Mouse (Mus musculus): ENCODE data around the gene Gpr39.

The Gpr39 gene

GRCm38 (mm10) chr1:125694338-125694737 is 17.5 kb downstream of the Gpr39 start:
- no peak for DNase-seq (ENCODE audit: low spot score)

- no peak for DNase-seq (ENCODE audit: low spot score)
These were observed 24.4 kb downstream of the Gpr39 start for GRCm38 (mm10) chr1:125701101-125701590.

- no peak for DNase-seq (ENCODE audit: low spot score)
These were observed 25.0 kb downstream of the Gpr39 start for GRCm38 (mm10) chr1:125701773-125702172.

GRCm38 (mm10) chr1:125702326-125702725 is 25.5 kb downstream of the Gpr39 start:
- DNase-seq (ENCODE audit: low spot score): no peak

GRCm38 (mm10) chr1:125705412-125705811 is 28.6 kb downstream of the Gpr39 start:
- no peak for DNase-seq (ENCODE audit: low spot score)

GRCm38 (mm10) chr1:125715286-125715685 is 38.5 kb downstream of the Gpr39 start:
- no peak for DNase-seq (ENCODE audit: low spot score)

- DNase-seq (ENCODE audit: low spot score): no peak
These were observed 39.4 kb downstream of the Gpr39 start for GRCm38 (mm10) chr1:125716241-125716640.

GRCm38 (mm10) chr1:125717906-125718305 is 41.1 kb downstream of the Gpr39 start:
- DNase-seq (ENCODE audit: low spot score): no peak

GRCm38 (mm10) chr1:125719127-125719526 is 42.3 kb downstream of the Gpr39 start:
- no peak for DNase-seq (ENCODE audit: low spot score)

- DNase-seq (ENCODE audit: low spot score): no peak
These were observed 44.4 kb downstream of the Gpr39 start for GRCm38 (mm10) chr1:125721104-125721758.

GRCm38 (mm10) chr1:125724304-125724703 is 47.5 kb downstream of the Gpr39 start:
- no peak for DNase-seq (ENCODE audit: low spot score)

GRCm38 (mm10) chr1:125729025-125729565 is 52.3 kb downstream of the Gpr39 start:
- no peak for DNase-seq (ENCODE audit: low spot score)

GRCm38 (mm10) chr1:125729731-125730536 is 53.1 kb downstream of the Gpr39 start:
- no peak for DNase-seq (ENCODE audit: low spot score)

GRCm38 (mm10) chr1:125730537-125730880 is 53.7 kb downstream of the Gpr39 start:
- DNase-seq (ENCODE audit: low spot score): no peak

GRCm38 (mm10) chr1:125731854-125732253 is 55.1 kb downstream of the Gpr39 start:
- no peak for DNase-seq (ENCODE audit: low spot score)

GRCm38 (mm10) chr1:125744766-125745165 is 68.0 kb downstream of the Gpr39 start:
- DNase-seq (ENCODE audit: low spot score): no peak

GRCm38 (mm10) chr1:125755335-125755996 is 78.7 kb downstream of the Gpr39 start:
- DNase-seq (ENCODE audit: low spot score): no peak

- DNase-seq (ENCODE audit: low spot score): peak; percentile 4
These were observed 83.3 kb downstream of the Gpr39 start for GRCm38 (mm10) chr1:125759972-125760695.

- no peak for DNase-seq (ENCODE audit: low spot score)
These were observed 83.9 kb downstream of the Gpr39 start for GRCm38 (mm10) chr1:125760696-125761025.

- no peak for DNase-seq (ENCODE audit: low spot score)
These were observed 85.3 kb downstream of the Gpr39 start for GRCm38 (mm10) chr1:125762076-125762475.

GRCm38 (mm10) chr1:125789804-125790203 is 113.0 kb downstream of the Gpr39 start:
- DNase-seq (ENCODE audit: low spot score): peak; percentile 19

- no peak for DNase-seq (ENCODE audit: low spot score)
These were observed 123.7 kb downstream of the Gpr39 start for GRCm38 (mm10) chr1:125800506-125800905.
